Mouse (Mus musculus): ENCODE measurements around the gene Cep128.

Cep128 gene

GRCm38 (mm10) chr12:90954740-90955473, 429.3 kb downstream of the Cep128 start:
- DNase-seq (ENCODE audit: low read depth), result no peak

Measured in 416B (cell line).